Mouse (Mus musculus) megakaryocyte, adult 5-6 weeks (primary cell): Measurements from ENCODE around the gene Strap. TPM values are rescaled to one million over a fixed set of nuclear protein-coding genes. Genes with fewer than 3 reads are reported as not detected.

ENCODE experiments used
- ATAC-seq: 2 replicates; pipeline ENCODE4 v1.8.0; 2016; ENCODE audit warnings: mild to moderate bottlenecking, inconsistent platforms; ENCODE audit not compliant: poor library complexity, severe bottlenecking
- total RNA-seq, 2 experiments: library from RNA; stranded (forward) in 1 of 2; stranded (reverse) in 1 of 2; fragments of 153-499, 151-499 nt in 1 of 2; fragments of 221-1000, 200-1000 nt in 1 of 2; gene quantifications; 2 replicates each; pipeline versions ENCODE4 v1.2.3 to v1.2.4; 2015 to 2017

The Strap gene
- total RNA-seq, 2 experiments from 2014 or later, result 90.4 to 110 TPM

GRCm38 (mm10) chr6:137722220-137722931 lies 12.5 kb upstream of the Strap start:
- ATAC-seq, result peak; percentile 50; the same call in 1 of the 2 replicates

- ATAC-seq, result peak; percentile 82
Measured at GRCm38 (mm10) chr6:137723898-137724297, 11.0 kb upstream of the Strap start.

GRCm38 (mm10) chr6:137734460-137734845 lies 425 bp upstream of the Strap start:
- ATAC-seq, result peak; percentile 61

GRCm38 (mm10) chr6:137735671-137736238 lies 877 bp downstream of the Strap start:
- peak; percentile 5 for ATAC-seq

GRCm38 (mm10) chr6:137740972-137741371 lies 6.1 kb downstream of the Strap start:
- no peak for ATAC-seq

- no peak for ATAC-seq
Measured at GRCm38 (mm10) chr6:137744700-137745099, 9.8 kb downstream of the Strap start.

GRCm38 (mm10) chr6:137747174-137747928 lies 12.5 kb downstream of the Strap start:
- peak; percentile 99 for ATAC-seq

- ATAC-seq, result no peak
Measured at GRCm38 (mm10) chr6:137751551-137752274, 16.8 kb downstream of the Strap start.

GRCm38 (mm10) chr6:137752275-137752655 lies 17.4 kb downstream of the Strap start:
- ATAC-seq, result no peak

- peak; percentile 95 for ATAC-seq
Measured at GRCm38 (mm10) chr6:137754056-137754856, 19.4 kb downstream of the Strap start, which contains the start of gene Dera. Gene Dera, plus strand, starts transcription at chr6:137754546.

GRCm38 (mm10) chr6:137754857-137755232 lies 20.0 kb downstream of the Strap start:
- ATAC-seq, result no peak

- peak; percentile 44; the same call in 1 of the 2 replicates for ATAC-seq
Measured at GRCm38 (mm10) chr6:137756310-137756709, 21.4 kb downstream of the Strap start.

- ATAC-seq, result no peak
Measured at GRCm38 (mm10) chr6:137757891-137758290, 23.0 kb downstream of the Strap start.

GRCm38 (mm10) chr6:137759681-137760080 lies 24.8 kb downstream of the Strap start:
- no peak for ATAC-seq

- no peak for ATAC-seq
Measured at GRCm38 (mm10) chr6:137760966-137761365, 26.1 kb downstream of the Strap start.

GRCm38 (mm10) chr6:137764572-137765210 lies 29.8 kb downstream of the Strap start:
- no peak for ATAC-seq

- no peak for ATAC-seq
Measured at GRCm38 (mm10) chr6:137766177-137766576, 31.3 kb downstream of the Strap start.

GRCm38 (mm10) chr6:137771621-137772250 lies 36.9 kb downstream of the Strap start:
- ATAC-seq, result no peak

GRCm38 (mm10) chr6:137772918-137773636 lies 38.2 kb downstream of the Strap start:
- no peak for ATAC-seq
